Mouse (Mus musculus) spleen, postnatal 4 days (tissue): ENCODE measurements at regions not wholly inside any gene's neighbourhood (a gene's known extent, or its start where the extent isn't known, plus 50 kb on each side); places are given as distances from the start of the nearest gene placed in this dataset.

Experiments
- DNase-seq, 2 experiments: peaks; one replicate each; pipeline ENCODE4 v3.0.0; 2022; ENCODE audit warnings: low spot score in 2 of 2

GRCm38 (mm10) chr13:83872887-83873286 is 349.2 kb upstream of the Tmem161b start:
- DNase-seq = no peak

GRCm38 (mm10) chr13:83879561-83879960 is 342.5 kb upstream of the Tmem161b start:
- DNase-seq = no peak

GRCm38 (mm10) chr13:83880305-83880704 is 341.8 kb upstream of the Tmem161b start:
- no peak for DNase-seq

GRCm38 (mm10) chr13:83880772-83881171 is 341.3 kb upstream of the Tmem161b start:
- DNase-seq = no peak

GRCm38 (mm10) chr13:83882839-83883238 is 339.3 kb upstream of the Tmem161b start:
- no peak for DNase-seq

- no peak for DNase-seq
Observed at GRCm38 (mm10) chr13:83883821-83884220, 338.3 kb upstream of the Tmem161b start.

GRCm38 (mm10) chr13:83884226-83884625 is 337.9 kb upstream of the Tmem161b start:
- DNase-seq = no peak

- no peak for DNase-seq
Observed at GRCm38 (mm10) chr13:83884766-83885543, 337.1 kb upstream of the Tmem161b start.

- no peak for DNase-seq
Observed at GRCm38 (mm10) chr13:83885729-83886128, 336.4 kb upstream of the Tmem161b start.

- no peak for DNase-seq
Observed at GRCm38 (mm10) chr13:83914697-83915096, 307.4 kb upstream of the Tmem161b start.

- no peak for DNase-seq
Observed at GRCm38 (mm10) chr13:83932761-83933160, 289.3 kb upstream of the Tmem161b start.

- DNase-seq = no peak
Observed at GRCm38 (mm10) chr13:83946495-83946894, 275.6 kb upstream of the Tmem161b start.

GRCm38 (mm10) chr13:83951163-83951562 is 270.9 kb upstream of the Tmem161b start:
- no peak for DNase-seq

- no peak for DNase-seq
Observed at GRCm38 (mm10) chr13:83951808-83952207, 270.3 kb upstream of the Tmem161b start.

- DNase-seq = no peak
Observed at GRCm38 (mm10) chr13:83952353-83952752, 269.7 kb upstream of the Tmem161b start.

- no peak for DNase-seq
Observed at GRCm38 (mm10) chr13:83952862-83953261, 269.2 kb upstream of the Tmem161b start.

GRCm38 (mm10) chr13:83955701-83956100 is 266.4 kb upstream of the Tmem161b start:
- no peak for DNase-seq

GRCm38 (mm10) chr13:83978541-83978940 is 243.6 kb upstream of the Tmem161b start:
- no peak for DNase-seq

GRCm38 (mm10) chr13:83979535-83979934 is 242.6 kb upstream of the Tmem161b start:
- DNase-seq = no peak

- DNase-seq = no peak
Observed at GRCm38 (mm10) chr13:83984651-83985331, 237.3 kb upstream of the Tmem161b start.

- no peak for DNase-seq
Observed at GRCm38 (mm10) chr13:83987746-83988423, 234.2 kb upstream of the Tmem161b start.

- no peak for DNase-seq
Observed at GRCm38 (mm10) chr13:83988517-83988916, 233.6 kb upstream of the Tmem161b start.
